Mouse (Mus musculus) embryo, embryonic 10.5 days (tissue): Measurements from ENCODE around the gene Sipa1l3.

Experiments used
- DNase-seq: peaks from one replicate; pipeline ENCODE4 v3.0.0-alpha.2; 2015; ENCODE audit warnings: low spot score

Gene Sipa1l3

GRCm38 (mm10) chr7:29518421-29519210, at the start of gene Sipa1l3:
Sipa1l3 (minus strand) TSS chr7:29518641.
- peak; percentile 99 for DNase-seq

GRCm38 (mm10) chr7:29563006-29563405, 44.6 kb upstream of the Sipa1l3 start:
- no peak for DNase-seq

GRCm38 (mm10) chr7:29561046-29561445, 42.6 kb upstream of the Sipa1l3 start:
- no peak for DNase-seq

- peak; percentile 9 for DNase-seq
Measured at GRCm38 (mm10) chr7:29559290-29559689, 40.8 kb upstream of the Sipa1l3 start.

- DNase-seq: peak; percentile 1
Measured at GRCm38 (mm10) chr7:29558744-29559143, 40.3 kb upstream of the Sipa1l3 start.

GRCm38 (mm10) chr7:29556283-29556682, 37.8 kb upstream of the Sipa1l3 start:
- no peak for DNase-seq

GRCm38 (mm10) chr7:29555521-29555920, 37.1 kb upstream of the Sipa1l3 start:
- DNase-seq: no peak

- DNase-seq: no peak
Measured at GRCm38 (mm10) chr7:29555051-29555450, 36.6 kb upstream of the Sipa1l3 start.

GRCm38 (mm10) chr7:29550691-29551090, 32.2 kb upstream of the Sipa1l3 start:
- peak; percentile 10 for DNase-seq

- no peak for DNase-seq
Measured at GRCm38 (mm10) chr7:29541608-29542007, 23.2 kb upstream of the Sipa1l3 start.

- DNase-seq: no peak
Measured at GRCm38 (mm10) chr7:29541186-29541585, 22.7 kb upstream of the Sipa1l3 start.

- no peak for DNase-seq
Measured at GRCm38 (mm10) chr7:29540631-29541030, 22.2 kb upstream of the Sipa1l3 start.

- peak; percentile 86 for DNase-seq
Measured at GRCm38 (mm10) chr7:29523700-29524099, 5.3 kb upstream of the Sipa1l3 start.

GRCm38 (mm10) chr7:29521841-29522575, 3.6 kb upstream of the Sipa1l3 start:
- peak; percentile 88 for DNase-seq

GRCm38 (mm10) chr7:29521365-29521764, 2.9 kb upstream of the Sipa1l3 start:
- DNase-seq: no peak

- no peak for DNase-seq
Measured at GRCm38 (mm10) chr7:29520794-29521193, 2.4 kb upstream of the Sipa1l3 start.

- DNase-seq: peak; percentile 28
Measured at GRCm38 (mm10) chr7:29519211-29519550, 740 bp upstream of the Sipa1l3 start.

- DNase-seq: no peak
Measured at GRCm38 (mm10) chr7:29518054-29518420, 404 bp downstream of the Sipa1l3 start.

GRCm38 (mm10) chr7:29517178-29517577, 1.3 kb downstream of the Sipa1l3 start:
- DNase-seq: no peak

GRCm38 (mm10) chr7:29515652-29516051, 2.8 kb downstream of the Sipa1l3 start:
- DNase-seq: no peak

- no peak for DNase-seq
Measured at GRCm38 (mm10) chr7:29512729-29513128, 5.7 kb downstream of the Sipa1l3 start.

GRCm38 (mm10) chr7:29511598-29512275, 6.7 kb downstream of the Sipa1l3 start:
- DNase-seq: no peak

- no peak for DNase-seq
Measured at GRCm38 (mm10) chr7:29508522-29508921, 9.9 kb downstream of the Sipa1l3 start.
